Mouse (Mus musculus) spleen, adult 12 weeks (tissue): Measurements from ENCODE around the gene Rnf20.
"Not testable (repeated sequence)": the region's sequence is repeated elsewhere in the genome, so short reads cannot be mapped to it uniquely, and the experiment has no call there.

Experiments used
- DNase-seq: peaks from one replicate; pipeline ENCODE4 v3.0.0; 2022; ENCODE audit warnings: low spot score

Gene Rnf20

DNA sequence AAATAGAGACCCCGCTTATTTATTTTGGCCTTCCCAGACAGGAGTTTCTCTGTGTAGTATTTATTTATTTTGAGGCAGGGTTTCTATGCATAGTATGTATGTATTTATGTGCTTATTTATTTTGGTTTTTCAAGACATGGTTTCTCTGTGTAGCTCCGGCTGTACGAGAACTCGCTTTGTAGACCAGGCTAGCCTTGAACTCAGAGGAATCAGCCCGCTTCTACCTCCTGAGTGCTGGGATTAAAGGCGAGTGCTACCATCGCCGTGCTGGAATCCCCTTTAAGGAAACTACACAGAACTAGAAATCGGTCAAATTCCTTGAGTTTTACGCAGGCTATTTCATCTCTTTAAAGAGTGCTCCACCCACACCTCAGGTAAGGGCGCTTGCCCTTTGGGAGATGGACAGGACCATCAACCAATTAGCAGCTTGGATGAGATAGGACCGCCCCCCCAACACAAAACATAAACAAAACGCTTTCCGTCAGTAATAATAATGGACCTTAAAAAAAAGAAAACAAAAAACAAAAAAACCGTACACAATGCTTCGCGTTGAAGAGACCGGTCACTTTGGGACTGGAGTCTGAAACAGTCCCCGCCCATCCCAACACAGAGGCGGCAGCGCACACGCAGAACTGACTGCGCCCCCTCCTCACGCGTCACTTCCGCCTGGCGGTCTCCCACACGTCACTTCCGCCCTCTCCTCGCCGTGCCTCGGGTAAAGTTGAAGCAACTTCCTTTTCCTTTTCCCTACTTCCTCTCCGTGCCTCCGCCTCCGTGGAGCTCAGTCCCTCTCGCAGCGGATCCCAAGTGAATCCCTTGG lies at the start of gene Rnf20:
Gene Rnf20, plus strand, starts transcription at position 688 of the 820 bp plus-strand sequence.
- peak; percentile 91 for DNase-seq

DNA sequence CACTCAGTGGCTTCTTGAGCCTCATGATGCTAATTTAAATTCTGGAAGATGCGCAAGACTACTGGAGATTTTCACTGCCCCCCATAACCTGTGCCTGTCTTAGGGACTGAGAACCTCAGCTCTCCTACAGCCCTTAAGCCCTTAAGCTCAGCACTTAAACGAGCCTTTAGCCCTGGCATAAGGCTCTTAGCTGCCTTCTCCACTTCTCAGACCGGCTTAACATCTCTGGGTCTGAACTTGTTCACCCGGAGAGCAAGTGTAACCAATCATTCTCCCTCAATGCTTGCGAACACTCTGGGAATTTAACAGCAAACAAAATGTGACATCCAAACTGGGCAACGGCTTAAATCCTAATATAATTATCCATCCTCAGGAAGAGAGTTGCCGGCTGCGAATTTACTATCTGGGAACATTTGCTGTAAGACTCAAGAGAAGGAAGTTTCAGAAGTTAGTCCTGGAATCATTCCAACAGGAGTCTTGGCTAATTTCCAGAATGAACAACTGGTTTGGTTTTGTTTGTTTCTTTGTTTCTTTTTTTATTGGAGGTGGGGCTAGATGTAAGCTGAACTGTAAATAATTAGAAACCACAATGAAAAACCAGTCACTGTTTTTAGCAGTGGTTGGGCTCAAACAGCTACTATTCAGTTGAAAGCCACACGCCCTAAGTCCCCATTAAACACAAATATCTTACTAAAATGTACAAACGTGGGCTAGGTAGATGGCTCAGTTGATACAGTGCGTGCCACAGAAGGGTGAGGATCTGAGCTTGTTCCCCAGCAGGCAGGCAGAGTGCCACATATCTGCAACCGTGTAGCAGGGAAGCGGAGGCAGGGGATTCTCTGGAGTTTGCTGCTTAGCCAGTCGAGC lies 47.6 kb upstream of the Rnf20 start:
- no peak for DNase-seq

DNA sequence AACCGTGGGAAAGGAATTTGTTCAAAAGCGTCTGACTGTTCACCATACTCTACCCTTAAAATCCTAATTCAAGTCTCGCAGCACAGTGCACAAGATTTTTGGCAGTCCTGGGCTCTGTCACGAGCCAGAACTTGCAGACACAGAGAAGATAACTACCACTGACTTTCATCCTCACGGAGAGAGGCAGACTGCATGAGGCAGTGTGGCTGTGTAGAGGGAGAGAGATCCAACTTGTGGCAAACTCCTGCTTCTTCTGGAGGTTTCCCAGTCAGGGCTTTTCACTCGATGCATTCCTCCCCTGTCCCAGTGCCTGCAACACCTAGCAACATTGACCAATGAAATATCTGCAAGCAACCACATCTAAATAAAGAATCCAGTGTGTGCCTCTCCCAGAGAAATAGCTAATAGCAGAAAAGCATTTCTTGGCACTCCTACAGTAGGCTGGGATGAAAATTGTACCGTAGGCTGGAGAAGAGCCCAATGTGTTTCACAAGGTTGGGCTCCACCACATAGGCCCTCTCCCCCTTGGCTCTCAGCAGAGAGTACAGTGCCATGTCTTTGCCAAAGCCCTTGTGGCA lies 46.2 kb upstream of the Rnf20 start:
- DNase-seq: no peak

DNA sequence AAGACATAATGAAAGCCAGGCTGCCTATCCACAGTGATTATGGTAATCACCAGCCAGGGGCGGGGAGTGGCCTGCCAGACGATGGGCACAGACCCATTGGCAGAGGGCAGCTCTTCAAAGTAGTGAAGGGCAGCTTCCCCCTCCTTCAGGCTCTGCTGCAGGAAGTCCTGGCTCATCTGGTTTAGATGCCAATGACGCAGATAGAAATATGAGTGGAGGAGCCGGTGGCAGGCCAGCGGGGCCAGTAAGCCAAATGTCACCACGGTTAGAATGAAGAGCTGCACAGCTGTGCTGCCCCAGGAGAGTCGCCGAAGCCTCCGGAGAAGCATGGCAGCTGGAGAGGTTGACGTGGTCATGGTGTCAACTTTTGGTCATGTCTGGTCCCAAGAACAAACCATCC lies 45.0 kb upstream of the Rnf20 start:
- no peak for DNase-seq

DNA sequence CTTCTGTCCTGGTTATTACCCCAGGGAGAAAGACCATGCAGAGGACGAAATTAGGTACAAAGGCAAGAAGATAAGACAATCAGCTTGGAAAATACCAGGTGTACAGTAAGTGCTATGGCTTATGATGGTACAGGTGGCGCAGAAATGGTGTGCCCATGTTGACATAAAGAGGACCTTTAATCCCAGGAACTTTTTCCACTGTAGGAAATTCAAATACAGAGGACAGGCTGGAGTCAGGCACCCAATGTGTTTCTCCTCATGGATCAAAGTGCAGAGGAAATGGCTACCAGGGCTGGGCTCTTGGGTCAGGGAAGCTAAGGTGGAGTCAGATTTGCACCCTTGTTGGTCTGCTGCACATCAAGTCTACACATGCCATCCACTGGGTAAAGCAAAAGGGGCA lies 41.7 kb upstream of the Rnf20 start:
- DNase-seq: no peak

DNA sequence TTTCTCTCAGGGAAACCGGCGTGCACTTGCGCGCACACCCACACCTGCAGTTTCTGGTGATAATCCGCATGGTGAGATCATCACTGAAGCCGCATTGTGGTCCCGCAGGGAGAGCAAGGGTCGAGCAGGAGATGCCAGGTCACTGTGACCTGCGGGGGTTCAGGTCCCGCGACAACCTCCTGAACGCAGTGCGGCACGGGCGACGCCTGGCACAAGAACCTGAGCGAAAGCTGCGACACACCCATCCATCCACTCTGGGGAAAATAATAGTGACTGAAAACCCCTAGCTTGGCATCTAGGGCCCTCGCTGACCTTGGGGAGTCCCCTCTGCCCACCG lies 35.0 kb upstream of the Rnf20 start:
- DNase-seq: no peak

DNA sequence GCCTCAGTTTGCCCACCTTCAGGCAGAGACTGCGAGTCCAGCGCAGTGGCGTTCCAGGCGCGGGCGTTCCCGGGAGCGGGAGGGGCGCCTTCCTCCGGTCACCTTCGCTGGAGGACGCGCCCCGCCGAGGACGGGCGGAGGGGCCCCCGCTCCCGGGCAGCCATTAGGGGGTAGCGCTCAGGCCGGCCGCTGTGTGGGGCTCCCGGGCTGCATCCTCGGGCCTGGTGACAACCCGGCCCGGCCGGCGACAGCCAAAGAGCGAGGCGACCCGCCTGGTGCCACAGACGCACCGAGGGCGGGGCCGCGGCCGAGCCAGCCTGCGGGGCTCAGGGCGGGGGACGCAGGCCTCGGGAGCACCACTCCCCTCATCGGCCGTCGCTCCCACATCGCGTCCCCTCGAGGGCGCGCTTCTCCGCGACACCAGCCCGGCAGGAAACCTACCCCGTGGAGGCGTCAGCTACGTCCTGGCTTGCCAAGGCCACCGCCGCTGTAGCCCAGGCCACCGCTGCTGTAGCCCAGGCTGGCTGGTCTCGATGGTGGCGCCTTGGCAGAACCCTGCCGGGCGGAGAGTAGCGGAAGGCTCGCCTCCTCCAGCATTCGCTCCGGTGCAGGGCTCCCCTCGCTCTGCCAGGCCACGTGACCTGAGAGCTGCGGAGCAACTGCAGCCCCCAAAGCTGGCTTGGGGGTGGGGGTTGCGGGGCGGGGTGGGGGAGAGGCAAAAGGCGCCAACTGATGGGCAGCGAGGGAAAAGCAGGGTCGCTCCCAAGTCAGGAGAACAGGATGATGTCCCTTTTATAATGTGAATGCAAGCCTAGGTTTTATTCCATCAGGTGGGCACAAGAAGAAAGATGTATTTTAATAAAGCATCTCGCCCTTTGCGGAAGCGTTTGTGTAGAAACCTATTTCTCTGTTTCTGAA lies 34.4 kb upstream of the Rnf20 start, which contains the start of gene Tmem246:
Gene Tmem246, minus strand, starts transcription at position 694 of the 918 bp plus-strand sequence.
- DNase-seq: peak; percentile 49

DNA sequence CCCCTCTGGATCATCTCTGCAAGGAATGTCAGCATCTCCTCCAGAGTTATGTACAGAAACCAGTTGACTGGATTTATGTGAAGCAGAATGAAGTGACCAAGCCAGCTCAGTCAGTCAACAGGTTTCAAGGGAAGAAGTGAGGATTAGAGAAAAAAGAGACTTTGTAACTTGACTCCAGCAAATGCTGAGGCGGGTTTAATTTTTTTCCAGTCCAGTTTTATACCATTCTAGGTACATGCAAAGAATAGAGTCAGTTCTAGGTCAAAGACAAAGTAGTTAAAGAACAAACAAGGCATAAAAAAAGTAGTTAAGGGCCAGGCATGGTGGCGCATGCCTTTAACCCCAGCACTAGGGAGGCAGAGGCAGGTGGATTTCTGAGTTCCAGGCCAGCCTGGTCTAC lies 28.6 kb upstream of the Rnf20 start:
- no peak for DNase-seq

DNA sequence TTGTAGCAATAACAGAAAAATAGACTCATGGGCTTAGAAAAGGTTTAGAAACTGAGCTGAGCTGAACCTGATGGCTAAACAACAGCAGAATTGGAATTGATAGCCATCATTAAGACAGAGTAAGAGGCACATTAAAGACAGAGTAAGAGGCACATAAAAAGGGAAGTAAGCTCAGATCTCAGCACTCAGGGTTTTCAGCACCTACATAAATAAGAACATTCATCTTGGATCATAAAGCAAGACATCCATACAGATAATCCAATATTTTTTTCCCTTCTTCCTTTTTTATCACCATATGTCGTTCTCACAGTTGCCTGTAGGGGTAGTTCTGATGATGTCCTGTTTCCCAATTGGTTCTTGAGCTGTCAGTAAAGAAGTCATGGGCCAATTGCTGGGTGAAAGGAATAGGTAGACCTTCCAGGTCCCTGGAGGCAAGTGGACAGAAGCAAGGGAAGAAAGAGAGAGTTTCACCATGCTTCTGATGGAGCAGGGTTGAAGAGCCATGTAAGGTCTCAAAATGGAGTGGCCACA lies 27.7 kb upstream of the Rnf20 start:
- no peak for DNase-seq

DNA sequence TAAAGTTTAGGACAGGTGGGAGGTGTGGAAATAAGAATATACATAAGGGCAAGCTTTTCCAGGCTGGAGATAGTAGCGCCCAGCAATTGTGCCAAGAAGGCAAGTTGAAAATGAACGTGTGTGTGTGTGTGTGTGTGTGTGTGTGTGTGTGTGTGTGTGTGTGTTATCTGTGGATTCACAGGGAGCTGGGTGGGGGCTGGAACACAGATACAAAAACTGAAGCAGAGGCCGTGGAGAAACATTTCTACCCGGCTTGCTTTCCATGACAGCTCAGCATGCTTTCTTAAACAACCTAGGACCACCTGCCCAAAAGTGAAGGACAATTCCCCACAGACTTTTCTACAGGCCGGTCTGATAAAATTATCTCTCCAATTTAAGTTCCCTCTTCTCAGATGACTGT lies 27.2 kb upstream of the Rnf20 start:
- no peak for DNase-seq

DNA sequence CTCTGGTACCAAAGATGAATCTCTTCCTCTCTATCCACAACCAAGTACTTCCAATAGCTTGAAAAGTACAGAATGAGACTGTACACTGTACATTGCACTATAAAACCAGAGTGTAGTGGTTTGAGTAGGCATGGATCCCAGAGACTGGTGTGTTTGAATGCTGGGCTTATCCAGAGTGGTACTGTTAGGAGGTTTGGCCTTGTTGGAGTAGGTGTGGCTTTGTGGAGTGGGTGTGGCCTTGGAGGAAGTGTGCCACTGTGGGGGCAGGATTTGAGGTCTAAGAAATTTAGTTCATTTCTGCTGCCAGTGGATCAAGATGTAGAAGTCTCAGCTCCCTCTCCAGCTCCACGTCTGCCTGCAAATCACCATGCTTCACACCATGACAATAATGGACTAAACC lies 26.3 kb upstream of the Rnf20 start:
- DNase-seq: no peak

DNA sequence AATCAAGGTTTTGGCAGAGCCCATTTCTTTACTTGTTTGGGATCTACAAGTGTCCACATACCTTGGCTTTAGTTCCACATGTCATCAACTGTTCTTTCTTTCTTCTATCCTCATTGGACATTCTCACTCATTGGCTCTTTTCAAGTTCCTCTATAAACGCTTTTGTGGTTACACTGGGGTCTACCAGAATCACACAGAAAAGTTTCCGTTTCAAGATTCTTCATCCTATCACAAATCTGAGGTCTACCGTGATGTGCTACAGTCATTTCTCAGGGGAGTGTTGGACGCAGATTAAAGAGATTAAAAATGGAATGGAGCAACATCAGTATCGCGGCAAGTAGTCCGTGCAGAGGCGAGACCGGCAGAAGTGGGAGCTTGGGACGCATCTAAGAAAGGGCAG lies 14.9 kb upstream of the Rnf20 start:
- DNase-seq: no peak

DNA sequence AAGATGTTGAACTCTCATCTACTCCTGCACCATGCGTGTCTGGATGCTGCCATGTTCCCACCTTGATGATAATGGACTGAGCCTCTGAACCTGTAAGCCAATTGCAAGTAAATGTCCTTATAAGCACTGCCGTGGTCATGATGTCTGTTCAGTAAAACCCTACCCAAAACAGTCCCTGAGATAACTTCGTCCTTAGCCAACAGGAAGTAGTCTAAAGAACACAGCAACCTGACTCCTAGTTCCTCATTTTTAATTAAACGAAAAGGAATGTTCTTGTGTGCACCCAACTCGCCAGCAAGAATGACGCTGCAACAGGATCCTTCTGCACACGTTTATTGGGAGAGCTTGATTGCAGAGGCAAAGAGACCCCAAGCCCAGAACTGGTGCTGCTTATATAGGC lies 11.9 kb upstream of the Rnf20 start:
- DNase-seq: not testable (repeated sequence)

DNA sequence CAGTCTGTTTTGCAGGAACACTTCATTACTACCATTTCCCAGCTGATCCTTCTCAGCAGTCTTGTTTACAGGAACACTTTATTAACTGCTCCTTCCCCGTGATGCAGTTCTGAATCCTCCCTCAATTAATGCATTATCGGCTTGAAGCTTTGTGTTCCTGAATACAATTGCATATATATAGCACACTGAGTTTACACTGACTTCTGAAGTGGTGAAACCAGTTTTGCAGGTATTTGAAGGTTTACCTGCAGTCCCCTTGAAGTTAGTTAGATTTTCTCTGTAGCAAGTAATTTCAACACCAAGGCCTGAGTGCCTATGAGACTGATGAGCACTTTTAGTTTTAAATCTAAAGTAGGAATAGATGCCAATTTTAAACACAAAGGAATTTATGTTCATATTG lies 9.5 kb upstream of the Rnf20 start:
- no peak for DNase-seq

DNA sequence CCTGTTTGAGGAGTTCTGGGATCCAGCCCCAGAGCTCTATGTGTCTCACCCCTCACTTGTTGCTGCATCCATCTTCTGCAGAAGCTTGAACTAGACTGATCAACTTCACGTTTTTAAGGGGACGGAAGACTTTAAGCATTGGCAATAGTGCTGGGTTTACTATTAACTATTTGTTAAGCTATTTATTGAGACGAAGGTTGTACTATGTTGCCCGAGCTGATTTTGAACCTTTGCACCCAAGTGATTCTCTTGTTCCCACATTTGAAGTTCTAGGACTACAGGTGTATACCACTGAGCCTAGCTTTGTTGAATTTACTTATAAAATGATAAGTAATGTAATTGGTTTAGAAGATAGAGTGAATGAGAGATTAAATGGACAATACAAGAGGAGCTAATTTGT lies 7.9 kb upstream of the Rnf20 start:
- no peak for DNase-seq

DNA sequence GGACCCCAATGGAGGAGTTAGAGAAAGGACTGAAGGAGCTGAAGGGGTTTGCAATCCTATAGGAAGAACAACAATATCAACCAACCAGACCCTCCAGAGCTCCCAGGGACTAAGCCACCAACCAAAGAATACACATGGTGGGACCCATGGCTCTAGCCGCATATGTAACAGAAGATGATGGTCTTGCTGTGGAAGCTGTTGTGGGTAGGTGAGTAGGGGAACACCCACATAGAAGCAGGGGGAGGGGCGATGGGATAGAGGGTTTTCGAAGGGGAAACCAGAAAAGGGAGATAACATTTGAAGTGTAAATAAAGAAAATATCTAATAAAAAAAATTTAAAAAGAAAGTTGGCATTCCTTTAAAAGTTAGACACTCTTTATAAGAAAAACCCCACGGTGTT lies 6.8 kb upstream of the Rnf20 start:
- DNase-seq: not testable (repeated sequence)

DNA sequence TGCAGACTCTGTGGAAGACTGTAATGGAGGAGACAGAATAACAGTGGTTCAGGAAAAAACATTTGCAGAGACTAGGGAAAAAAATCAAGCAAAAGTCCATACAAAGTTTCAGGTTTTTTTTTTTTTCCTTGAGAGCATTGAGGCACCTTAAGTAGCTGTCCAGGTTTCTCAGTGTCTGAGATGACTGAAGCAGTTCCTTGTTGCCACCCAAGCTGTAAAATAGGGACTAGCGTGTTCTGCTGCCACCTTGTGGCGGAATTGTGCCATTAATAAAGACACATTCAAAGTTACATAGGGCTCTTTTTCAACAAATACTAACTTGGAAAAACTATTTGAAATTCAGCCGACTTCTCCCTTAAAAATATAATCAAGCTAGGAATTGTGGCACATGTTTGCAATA lies 4.8 kb upstream of the Rnf20 start:
- peak; percentile 57 for DNase-seq

DNA sequence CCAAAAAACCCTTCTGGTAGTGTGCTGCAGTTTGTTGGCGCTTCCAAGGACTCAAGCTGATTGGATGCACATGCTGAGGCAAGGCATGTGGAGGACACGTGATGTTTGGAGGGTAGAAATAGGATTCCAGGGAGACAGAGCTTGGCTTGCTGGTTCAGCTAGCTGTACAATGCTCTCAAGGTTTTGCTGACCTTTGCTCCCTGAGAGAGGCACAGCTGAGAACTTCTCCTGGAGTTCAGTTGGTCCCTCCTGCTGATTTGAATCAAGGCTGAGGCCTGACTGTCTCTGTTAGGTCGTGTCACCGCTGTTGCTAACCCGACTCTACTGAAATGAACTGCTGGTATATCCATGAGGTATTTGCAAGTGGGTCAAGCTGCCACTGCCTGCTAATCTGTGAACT lies 2.9 kb upstream of the Rnf20 start:
- no peak for DNase-seq

DNA sequence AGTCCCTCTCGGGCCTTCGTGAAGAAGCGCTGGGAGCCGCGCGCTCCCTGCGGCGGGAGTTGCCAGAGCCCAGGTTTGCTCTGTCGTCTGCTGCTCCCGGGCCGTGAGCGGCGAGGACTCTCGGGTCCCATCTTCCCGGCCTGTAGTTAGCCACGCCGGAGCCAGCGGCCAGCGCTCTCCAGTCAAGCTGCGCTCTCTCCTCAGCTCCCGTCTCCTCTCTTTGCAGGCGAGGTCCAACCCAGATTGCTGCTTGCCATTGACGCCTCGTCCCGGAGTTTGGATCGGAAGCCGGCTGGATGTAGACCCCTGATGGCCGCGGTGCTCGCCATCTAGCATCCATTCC lies 304 bp downstream of the Rnf20 start:
- no peak for DNase-seq

DNA sequence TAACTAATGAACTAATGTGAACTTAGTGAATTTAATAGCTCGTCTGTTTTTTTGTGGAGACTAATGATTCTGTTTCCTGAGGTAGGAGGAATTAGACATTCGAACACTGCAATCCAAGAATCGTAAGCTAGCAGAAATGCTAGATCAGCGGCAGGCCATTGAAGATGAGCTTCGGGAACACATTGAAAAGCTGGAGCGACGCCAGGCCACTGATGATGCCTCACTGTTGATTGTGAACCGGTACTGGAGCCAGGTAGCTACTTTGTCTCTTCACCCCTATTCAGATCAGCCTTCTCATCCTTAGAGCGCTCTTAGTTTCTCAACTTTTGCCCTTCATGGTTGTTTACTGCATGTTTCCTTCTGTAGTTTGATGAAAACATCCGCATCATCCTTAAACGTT lies 6.0 kb downstream of the Rnf20 start:
- no peak for DNase-seq

DNA sequence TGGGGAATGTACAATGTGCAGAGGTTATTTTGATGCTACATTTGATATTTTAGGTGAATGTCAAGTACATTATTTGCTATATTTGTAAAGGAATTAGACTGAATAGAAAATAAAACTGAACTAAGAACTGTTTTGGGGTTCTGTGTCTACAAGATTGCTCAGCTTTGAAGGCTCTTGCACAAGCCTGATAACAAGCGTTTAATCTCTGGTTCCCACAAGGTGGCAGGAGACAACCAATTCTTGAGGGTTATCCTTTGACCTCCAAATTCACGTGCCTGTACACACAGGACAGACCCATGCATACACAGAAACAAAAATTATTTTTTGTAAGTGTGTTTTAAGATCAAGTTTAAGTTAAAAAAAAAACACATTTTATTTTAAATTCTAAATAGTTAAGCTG lies 8.1 kb downstream of the Rnf20 start:
- no peak for DNase-seq

DNA sequence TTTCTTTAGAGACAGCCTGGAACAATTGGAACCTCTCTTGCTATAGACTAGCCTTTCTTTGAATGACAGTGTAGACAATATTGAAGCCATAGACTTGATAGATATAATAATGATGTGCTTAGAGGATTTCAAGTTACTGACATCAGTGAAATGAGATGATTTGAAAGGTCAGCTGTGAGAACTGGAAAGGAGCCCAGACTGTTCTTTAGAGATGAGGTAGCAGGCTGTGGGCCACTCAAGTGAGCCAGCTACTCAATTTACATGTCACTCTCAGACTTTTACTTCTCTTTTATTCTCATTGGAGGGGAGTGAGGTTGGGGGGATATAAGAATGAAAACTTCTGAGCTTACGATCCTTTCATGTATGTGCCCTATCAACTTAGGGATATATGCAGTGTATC lies 27.6 kb downstream of the Rnf20 start:
- DNase-seq: no peak
